Mouse (Mus musculus) MEL (cell line): ENCODE data around the gene Atg16l1. TPM values are rescaled to one million over a fixed set of nuclear protein-coding genes. Genes with fewer than 3 reads are reported as not detected.

ENCODE experiments used
- DNase-seq: peaks from one replicate; pipeline ENCODE4 v3.0.0; 2011; ENCODE audit warnings: low read depth, low spot score
- H3K27ac ChIP-seq: 2 replicates; pipeline ENCODE4 v1.5.1; 2012; ENCODE audit warnings: low read depth, mild to moderate bottlenecking, control low read depth, low read length, moderate library complexity; ENCODE audit not compliant: control insufficient read depth
- H3K27me3 ChIP-seq, 2 experiments: fragments of 150-350 bp in 1 of 2; sonication (generic) in 1 of 2; 2 replicates each; pipeline ENCODE4 v1.6.1; 2012; ENCODE audit warnings: low read length in 2 of 2, mild to moderate bottlenecking in 2 of 2, improper control_type of control experiment in 1 of 2, moderate library complexity in 1 of 2; ENCODE audit not compliant: insufficient read depth in 2 of 2, control insufficient read depth in 1 of 2
- H3K36me3 ChIP-seq, 2 experiments: 2 replicates each; pipeline ENCODE4 v1.6.1; 2012 to 2014; ENCODE audit warnings: low read length in 2 of 2, improper control_type of control experiment in 1 of 2, inconsistent platforms in 1 of 2, mild to moderate bottlenecking in 1 of 2; ENCODE audit not compliant: insufficient read depth in 2 of 2, control insufficient read depth in 1 of 2
- H3K4me1 ChIP-seq, 2 experiments: fragments of 150-350 bp in 1 of 2; sonication (generic) in 1 of 2; 2 replicates each; pipeline ENCODE4 v1.6.1; 2012; ENCODE audit warnings: low read length in 2 of 2, improper control_type of control experiment in 1 of 2, mild to moderate bottlenecking in 1 of 2; ENCODE audit not compliant: insufficient read depth in 2 of 2, control insufficient read depth in 1 of 2
- H3K4me3 ChIP-seq, 2 experiments: fragments of 150-350 bp in 1 of 2; sonication (generic) in 1 of 2; 2 replicates each; pipeline ENCODE4 v1.5.1; 2012; ENCODE audit warnings: low read depth in 2 of 2, low read length in 2 of 2, mild to moderate bottlenecking in 2 of 2, moderate library complexity in 2 of 2, control low read depth in 1 of 2, improper control_type of control experiment in 1 of 2; ENCODE audit not compliant: control insufficient read depth in 1 of 2, insufficient read depth in 1 of 2
- H3K79me2 ChIP-seq: 2 replicates; pipeline ENCODE4 v1.6.1; 2012; ENCODE audit warnings: mild to moderate bottlenecking, low read length, moderate library complexity; ENCODE audit not compliant: control insufficient read depth, poor library complexity, insufficient read depth
- H3K9ac ChIP-seq: 2 replicates; pipeline ENCODE4 v1.6.1; 2012; ENCODE audit warnings: low read depth, mild to moderate bottlenecking, control low read depth, low read length, moderate library complexity; ENCODE audit not compliant: control insufficient read depth, poor library complexity, severe bottlenecking
- H3K9me3 ChIP-seq: fragments of 150-350 bp; sonication (generic); replicated peaks from 2 replicates; pipeline ENCODE4 v1.6.1; 2012; ENCODE audit warnings: mild to moderate bottlenecking, low read length, improper control_type of control experiment, moderate library complexity; ENCODE audit not compliant: insufficient read depth
- CHD1 ChIP-seq: IDR thresholded peaks from 2 replicates; pipeline ENCODE4 v1.6.1; 2012; ENCODE audit warnings: low read depth, mild to moderate bottlenecking, inconsistent platforms, low read length, improper control_type of control experiment
- CHD2 ChIP-seq: IDR thresholded peaks from 2 replicates; pipeline ENCODE4 v1.6.1; 2011; ENCODE audit warnings: low read length, improper control_type of control experiment
- ETS1 ChIP-seq: IDR thresholded peaks from 2 replicates; pipeline ENCODE4 v1.6.1; 2012; ENCODE audit warnings: low read depth, mild to moderate bottlenecking, inconsistent platforms, low read length, improper control_type of control experiment, moderate library complexity
- GATA1 ChIP-seq: IDR thresholded peaks from 2 replicates; pipeline ENCODE4 v1.6.1; 2011; ENCODE audit warnings: low read depth, low read length, improper control_type of control experiment
- MAFK ChIP-seq: IDR thresholded peaks from 2 replicates; pipeline ENCODE4 v1.6.1; 2011; ENCODE audit warnings: low read depth, mild to moderate bottlenecking, low read length, improper control_type of control experiment, borderline replicate concordance
- MXI1 ChIP-seq: IDR thresholded peaks from 2 replicates; pipeline ENCODE4 v1.6.1; 2011; ENCODE audit warnings: mild to moderate bottlenecking, low read depth, low read length, improper control_type of control experiment
- MYB ChIP-seq: IDR thresholded peaks from 2 replicates; pipeline ENCODE4 v1.6.1; 2011; ENCODE audit warnings: mild to moderate bottlenecking, low read depth, low read length, improper control_type of control experiment
- MYC ChIP-seq: IDR thresholded peaks from 2 replicates; pipeline ENCODE4 v1.6.1; 2011; ENCODE audit warnings: low read depth, mild to moderate bottlenecking, low read length, improper control_type of control experiment, moderate library complexity
- NRF1 ChIP-seq: IDR thresholded peaks from 2 replicates; pipeline ENCODE4 v1.6.1; 2014; ENCODE audit warnings: low read depth, mild to moderate bottlenecking, inconsistent platforms, low read length, improper control_type of control experiment, moderate library complexity; ENCODE audit not compliant: poor library complexity, insufficient read depth, severe bottlenecking
- RAD21 ChIP-seq: IDR thresholded peaks from 2 replicates; pipeline ENCODE4 v1.6.1; 2011; ENCODE audit warnings: mild to moderate bottlenecking, low read depth, low read length, improper control_type of control experiment
- SIN3A ChIP-seq: IDR thresholded peaks from 2 replicates; pipeline ENCODE4 v1.6.1; 2012; ENCODE audit warnings: low read length, improper control_type of control experiment, inconsistent platforms
- TAL1 ChIP-seq: IDR thresholded peaks from 2 replicates; pipeline ENCODE4 v1.6.1; 2012; ENCODE audit warnings: mild to moderate bottlenecking, inconsistent platforms, low read length, moderate library complexity, mixed read lengths
- TBP ChIP-seq: IDR thresholded peaks from 2 replicates; pipeline ENCODE4 v1.8.0; 2011; ENCODE audit warnings: low read depth, low read length, improper control_type of control experiment
- UBTF ChIP-seq: IDR thresholded peaks from 2 replicates; pipeline ENCODE4 v1.6.1; 2012; ENCODE audit warnings: low read depth, mild to moderate bottlenecking, inconsistent platforms, low read length, improper control_type of control experiment, moderate library complexity, borderline replicate concordance; ENCODE audit not compliant: insufficient read depth
- USF2 ChIP-seq, 2 experiments: IDR thresholded peaks; 2 replicates each; pipeline ENCODE4 v1.6.1; 2011 to 2012; ENCODE audit warnings: improper control_type of control experiment in 2 of 2, low read length in 2 of 2, borderline replicate concordance in 1 of 2, inconsistent platforms in 1 of 2, low read depth in 1 of 2, mild to moderate bottlenecking in 1 of 2; ENCODE audit not compliant: insufficient read depth in 1 of 2
- ZKSCAN1 ChIP-seq: IDR thresholded peaks from 2 replicates; pipeline ENCODE4 v1.6.1; 2012; ENCODE audit warnings: low read depth, mild to moderate bottlenecking, inconsistent platforms, low read length, improper control_type of control experiment, moderate library complexity
- ZMIZ1 ChIP-seq: IDR thresholded peaks from 2 replicates; pipeline ENCODE4 v1.6.1; 2012; ENCODE audit warnings: low read depth, mild to moderate bottlenecking, inconsistent platforms, low read length, improper control_type of control experiment, moderate library complexity
- ZNF384 ChIP-seq: IDR thresholded peaks from 2 replicates; pipeline ENCODE4 v1.6.1; 2012; ENCODE audit warnings: low read depth, mild to moderate bottlenecking, inconsistent platforms, low read length, improper control_type of control experiment
- polyA plus RNA-seq, 2 experiments: library from polyadenylated mRNA; stranded (reverse) in 1 of 2; unstranded in 1 of 2; fragments of >175 nt in 1 of 2; fragments of >200 nt in 1 of 2; gene quantifications; 2 replicates each; pipeline versions ENCODE4 v1.2.1 to v1.2.4; 2012; ENCODE audit warnings: low replicate concordance in 2 of 2, low read depth in 1 of 2; ENCODE audit not compliant: insufficient read length in 2 of 2, insufficient read depth in 1 of 2, missing spikeins in 1 of 2
- total RNA-seq: library from RNA; depleted of rRNA; stranded (reverse); fragments of 300-350 nt; gene quantifications from 2 replicates; pipeline ENCODE4 v1.2.3, GENCODE M21; 2012

Atg16l1 gene
- total and polyA plus RNA-seq, 3 experiments, result 33.8 to 34.0 TPM; not detected in 1

DNA sequence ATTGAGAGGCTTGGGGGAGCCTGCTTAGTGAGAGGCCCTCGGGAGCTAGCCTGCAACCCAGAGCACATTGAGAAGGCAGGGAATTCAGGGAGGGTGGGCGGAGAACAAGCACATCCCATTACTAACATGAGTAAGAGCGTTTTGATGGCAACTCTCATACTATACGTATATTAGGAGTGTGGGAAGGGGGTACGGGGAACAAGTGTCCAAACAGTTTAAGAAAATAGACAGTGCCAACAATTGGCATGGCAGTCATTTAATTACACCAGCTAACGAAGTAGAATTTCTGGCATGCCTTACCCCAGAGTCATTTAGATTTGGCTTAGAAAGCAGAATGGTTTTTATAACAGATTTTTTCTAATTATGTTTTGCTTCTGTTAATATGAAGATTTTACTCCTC, 25.8 kb upstream of the Atg16l1 start:
- H3K27me3 ChIP-seq, result no peaks in the 10 kb centered on the region; a peak in 1 of 4 replicates
- H3K27ac ChIP-seq, result no peak overlapping the region
- TF ChIP-seq ZKSCAN1 (no peak), UBTF (no peak), RAD21 (no peak), MYB (no peak), MAFK (no peak), TBP (no peak), USF2 (IDR thresholded peaks at IDR 0.05; ENCODE audit: borderline replicate concordance in 1 of 2, insufficient read depth in 1 of 2, low read depth in 1 of 2, low read length in 2 of 2) (no peak)
- H3K4me1 ChIP-seq, result no peaks in the 10 kb centered on the region
- H3K9me3 ChIP-seq, result no peaks in the 10 kb centered on the region
- DNase-seq, result no peak
- no peak overlapping the region for H3K4me3 ChIP-seq
- no peaks in the 10 kb centered on the region for H3K79me2 ChIP-seq
- H3K9ac ChIP-seq, result no peak overlapping the region
- no peaks in the 10 kb centered on the region for H3K36me3 ChIP-seq

DNA sequence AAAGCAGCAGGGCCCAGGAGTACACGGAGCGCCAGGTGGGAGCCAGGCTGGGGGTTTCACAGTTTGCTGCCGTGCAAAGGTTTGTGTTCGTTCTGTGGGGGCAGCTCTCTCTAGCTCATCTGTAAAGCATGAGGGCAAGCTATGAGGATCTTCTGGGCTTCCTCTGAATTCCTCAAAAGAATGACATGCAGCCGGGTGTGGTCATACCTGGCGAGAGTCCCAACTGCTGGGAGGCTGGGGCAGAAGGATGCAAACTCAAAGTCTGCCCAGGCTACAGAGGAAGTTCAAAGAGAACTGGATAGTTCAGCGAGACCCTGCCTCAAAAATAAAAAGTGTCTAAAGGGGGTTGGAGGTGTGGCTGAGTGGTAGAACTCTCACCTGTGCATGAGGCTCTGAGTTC, 25.4 kb upstream of the Atg16l1 start:
- Histone ChIP-seq H3K4me1 (no peaks in the 10 kb centered on the region), H3K9ac (no peak overlapping the region), H3K9me3 (no peaks in the 10 kb centered on the region), H3K27me3 (no peaks in the 10 kb centered on the region; a peak in 1 of 4 replicates), H3K36me3 (no peaks in the 10 kb centered on the region), H3K27ac (no peak overlapping the region), H3K79me2 (no peaks in the 10 kb centered on the region), H3K4me3 (no peak overlapping the region)
- DNase-seq, result no peak
- TF ChIP-seq TAL1 (no peak), CHD2 (no peak), GATA1 (no peak), MAFK (no peak), RAD21 (no peak), ZNF384 (no peak), ZMIZ1 (no peak), MXI1 (no peak), MYC (no peak), SIN3A (no peak), NRF1 (no peak), ETS1 (no peak), CHD1 (no peak)
